Mouse (Mus musculus): Measurements from ENCODE around the gene Rpgrip1l. TPM values are rescaled to one million over a fixed set of nuclear protein-coding genes. Genes with fewer than 3 reads are reported as not detected.

Gene Rpgrip1l
- polyA plus RNA-seq, 1 experiment from 2014 or later: 9.9 TPM

DNA sequence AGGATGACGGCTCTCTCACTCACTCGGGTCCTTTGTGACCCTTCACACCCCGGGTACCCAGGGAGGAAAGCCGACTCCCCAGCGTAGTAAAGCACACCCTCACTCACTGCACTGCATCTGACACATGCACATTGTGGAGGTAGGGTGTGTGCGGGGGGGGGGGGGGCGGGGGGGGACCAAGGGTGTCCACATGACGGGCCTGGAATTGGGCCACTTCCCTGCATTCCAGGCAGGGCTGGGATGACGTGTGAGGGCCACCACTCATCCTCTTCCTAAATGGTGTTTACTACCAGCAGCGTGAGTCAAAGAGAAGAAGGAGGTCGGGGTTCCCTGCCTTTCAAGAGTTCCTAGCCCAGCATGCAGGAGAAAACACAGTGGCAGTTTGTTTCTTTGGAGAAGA lies 124.9 kb downstream of the Rpgrip1l start:
- Histone ChIP-seq H3K27me3 (peaks cover 22% of the 10 kb centered on the region), H3K9me3 (no peaks in the 10 kb centered on the region), H3K4me3 (no peak overlapping the region), H3K4me2 (no peak overlapping the region), H3K4me1 (replicated peaks) (no peaks in the 10 kb centered on the region; the same call in 1 of the 2 replicates), H3K27ac (replicated peaks) (no peak overlapping the region), H3K36me3 (no peaks in the 10 kb centered on the region), H3K9ac (no peak overlapping the region)
- WGBS: 77% methylated on average over 11 of the region's 11 CpGs
- no peak for ATAC-seq (ENCODE audit: low FRiP score, low read depth)

DNA sequence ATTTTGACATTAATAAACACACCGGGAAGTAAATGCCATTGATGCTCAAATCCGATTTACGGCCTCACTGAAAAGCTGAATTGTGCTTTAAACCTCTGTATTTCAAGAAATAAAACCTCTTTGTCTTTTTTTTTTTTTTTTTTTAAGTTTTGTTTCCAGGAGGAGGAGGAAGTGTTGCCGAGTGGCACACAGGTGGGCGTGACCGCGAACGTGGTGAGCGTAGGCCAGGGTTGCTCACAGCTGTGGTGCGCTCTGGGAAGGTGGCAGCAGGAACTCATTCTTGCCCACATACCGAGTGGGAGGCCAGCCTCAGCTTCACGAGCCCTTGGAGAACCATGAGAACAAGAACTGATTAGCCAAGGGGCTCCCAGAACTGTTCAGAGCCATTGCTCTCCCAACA lies 126.7 kb downstream of the Rpgrip1l start:
- Histone ChIP-seq H3K9me3 (no peaks in the 10 kb centered on the region), H3K4me1 (replicated peaks) (no peaks in the 10 kb centered on the region; the same call in 1 of the 2 replicates), H3K27me3 (peaks cover 16% of the 10 kb centered on the region), H3K4me3 (no peak overlapping the region), H3K27ac (replicated peaks) (no peak overlapping the region), H3K9ac (no peak overlapping the region), H3K4me2 (no peak overlapping the region), H3K36me3 (no peaks in the 10 kb centered on the region)
- no peak for ATAC-seq (ENCODE audit: low FRiP score, low read depth)
- WGBS: 88% methylated on average over 12 of the region's 12 CpGs

DNA sequence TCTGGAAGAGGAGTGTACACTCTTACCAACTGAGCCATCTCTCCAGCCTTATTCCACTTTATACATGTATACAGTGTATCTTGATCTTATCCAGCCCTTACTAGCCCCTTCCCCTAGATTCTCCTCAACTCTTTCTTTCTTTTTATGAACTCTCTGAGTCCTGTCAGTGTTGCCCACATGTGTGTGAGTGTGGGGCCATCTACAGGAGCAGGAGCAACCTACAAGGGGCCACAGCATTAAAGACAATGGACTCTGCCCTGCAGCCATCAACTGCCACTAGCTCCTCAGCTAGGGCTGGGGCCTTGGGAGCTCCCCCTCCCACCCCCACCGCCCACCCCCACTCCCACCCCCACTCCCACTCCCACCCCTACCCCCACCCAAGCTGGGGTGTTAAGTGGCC lies 135.4 kb downstream of the Rpgrip1l start:
- WGBS: 67% methylated on average over 1 of the region's 1 CpGs
- Histone ChIP-seq H3K36me3 (no peaks in the 10 kb centered on the region), H3K9ac (no peak overlapping the region), H3K4me1 (replicated peaks) (no peaks in the 10 kb centered on the region), H3K4me2 (no peak overlapping the region), H3K9me3 (no peaks in the 10 kb centered on the region), H3K27ac (replicated peaks) (no peak overlapping the region), H3K4me3 (no peak overlapping the region), H3K27me3 (no peaks in the 10 kb centered on the region)
- ATAC-seq (ENCODE audit: low FRiP score, low read depth): no peak

DNA sequence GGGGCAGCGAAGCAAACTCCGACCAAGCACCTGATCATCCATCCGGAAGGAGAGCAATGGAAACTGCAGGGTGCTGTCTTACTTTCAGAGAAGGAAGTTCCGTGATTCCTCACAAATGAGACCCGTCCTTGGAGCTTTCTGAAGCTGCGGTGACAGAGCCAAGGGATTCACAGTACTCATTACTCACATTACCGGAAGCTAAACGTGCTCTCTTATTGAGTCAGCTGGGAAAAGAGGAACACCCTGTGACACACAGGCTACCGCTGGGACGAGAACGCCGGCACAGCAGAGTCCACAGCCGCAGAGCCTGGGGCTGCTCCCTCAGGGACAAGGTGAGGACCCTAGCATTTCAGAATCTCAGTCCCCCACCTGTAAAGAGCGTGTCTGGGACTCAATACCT lies 136.9 kb downstream of the Rpgrip1l start:
- H3K4me1 ChIP-seq (replicated peaks): peaks cover 7% of the 10 kb centered on the region
- no peaks in the 10 kb centered on the region for H3K36me3 ChIP-seq
- no peak overlapping the region for H3K27ac ChIP-seq (replicated peaks)
- no peak overlapping the region for H3K9ac ChIP-seq
- ATAC-seq (ENCODE audit: low FRiP score, low read depth): no peak
- no peak overlapping the region for H3K4me2 ChIP-seq
- no peak overlapping the region for H3K4me3 ChIP-seq
- H3K27me3 ChIP-seq: no peaks in the 10 kb centered on the region
- H3K9me3 ChIP-seq: no peaks in the 10 kb centered on the region
- 49% methylated on average over 14 of the region's 14 CpGs for WGBS

GRCm38 (mm10) chr8:91171605-91172004 lies 141.5 kb downstream of the Rpgrip1l start:
- WGBS: 26% methylated on average over 13 of the region's 13 CpGs
- Histone ChIP-seq H3K4me3 (no peak overlapping the region), H3K36me3 (no peaks in the 10 kb centered on the region), H3K4me2 (peak overlapping the region; percentile 49; the same call in 1 of the 2 replicates), H3K9ac (no peak overlapping the region), H3K9me3 (no peaks in the 10 kb centered on the region), H3K4me1 (replicated peaks) (peaks cover 21% of the 10 kb centered on the region), H3K27me3 (no peaks in the 10 kb centered on the region), H3K27ac (replicated peaks) (0 out of 2 replicates have a peak overlapping the region, but pooled peaks have one; percentile 13)
- peak; percentile 66 for ATAC-seq (ENCODE audit: low FRiP score, low read depth)

GRCm38 (mm10) chr8:91170914-91171313 lies 142.1 kb downstream of the Rpgrip1l start:
- peak overlapping the region; percentile 49 for H3K4me2 ChIP-seq
- H3K27me3 ChIP-seq: no peaks in the 10 kb centered on the region
- H3K36me3 ChIP-seq: no peaks in the 10 kb centered on the region
- no peak for ATAC-seq (ENCODE audit: low FRiP score, low read depth)
- 16% methylated on average over 14 of the region's 14 CpGs for WGBS
- H3K9me3 ChIP-seq: no peaks in the 10 kb centered on the region
- no peak overlapping the region for H3K27ac ChIP-seq (replicated peaks)
- H3K9ac ChIP-seq: no peak overlapping the region
- no peak overlapping the region for H3K4me3 ChIP-seq
- H3K4me1 ChIP-seq (replicated peaks): peaks cover 21% of the 10 kb centered on the region

DNA sequence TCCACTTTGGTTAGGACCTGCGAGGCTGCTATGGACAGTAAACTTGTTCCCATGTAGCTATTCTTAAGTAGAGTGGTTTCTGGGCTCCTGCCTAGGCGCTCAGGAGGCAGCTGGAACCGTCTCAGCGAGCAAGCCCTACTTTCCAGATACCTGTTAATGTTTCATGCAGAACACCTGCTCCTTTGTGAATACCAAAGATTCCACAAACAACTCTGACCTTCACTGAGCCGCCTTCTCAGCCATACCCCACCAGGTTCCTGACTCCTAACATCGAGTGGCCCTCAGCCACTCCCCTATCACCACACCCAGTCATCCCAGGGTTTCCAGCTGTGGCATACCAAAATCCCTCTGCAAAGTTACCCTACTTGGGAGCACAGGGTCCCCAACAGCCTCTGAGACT lies 142.9 kb downstream of the Rpgrip1l start:
- H3K4me3 ChIP-seq: no peak overlapping the region
- 87% methylated on average over 6 of the region's 6 CpGs for WGBS
- no peaks in the 10 kb centered on the region for H3K27me3 ChIP-seq
- 0 out of 2 replicates have a peak, but pooled peaks have one; percentile 28 for ATAC-seq (ENCODE audit: low FRiP score, low read depth)
- H3K9me3 ChIP-seq: no peaks in the 10 kb centered on the region
- H3K36me3 ChIP-seq: no peaks in the 10 kb centered on the region
- H3K9ac ChIP-seq: no peak overlapping the region
- no peak overlapping the region for H3K4me2 ChIP-seq
- peaks cover 21% of the 10 kb centered on the region for H3K4me1 ChIP-seq (replicated peaks)
- no peak overlapping the region; the same call in 1 of the 2 replicates for H3K27ac ChIP-seq (replicated peaks)

Other genes starting within 250 kb of the Rpgrip1l start
- 21.3 and 22.0 TPM in 2 replicates for gene Rbl2, start 243.2 kb downstream of the Rpgrip1l start, polyA plus RNA-seq (2015; fragmentation: Nextera tagmentation; extraction: Ambion mirVana)
- gene Aktip, start 113.3 kb downstream of the Rpgrip1l start, polyA plus RNA-seq (2015; fragmentation: Nextera tagmentation; extraction: Ambion mirVana): 124 and 129 TPM in 2 replicates
- gene Fto, start 263 bp upstream of the Rpgrip1l start, polyA plus RNA-seq (2015; fragmentation: Nextera tagmentation; extraction: Ambion mirVana): 138 and 158 TPM in 2 replicates